Mouse (Mus musculus) CH12.LX (cell line): ENCODE data around the gene Slc25a28.

Experiments
- CTCF ChIP-seq, 2 experiments: IDR thresholded peaks in 1 of 2; conservative IDR thresholded peaks in 1 of 2; 2 replicates each; pipeline ENCODE4 v1.5.1; 2011 to 2012; ENCODE audit warnings: low read depth in 2 of 2, low read length in 2 of 2, improper control_type of control experiment in 1 of 2, inconsistent platforms in 1 of 2, mild to moderate bottlenecking in 1 of 2, moderate library complexity in 1 of 2
- EP300 ChIP-seq: IDR thresholded peaks from 2 replicates; pipeline ENCODE4 v1.6.1; 2011; ENCODE audit warnings: low read length, improper control_type of control experiment
- HCFC1 ChIP-seq: IDR thresholded peaks from 2 replicates; pipeline ENCODE4 v1.6.1; 2012; ENCODE audit warnings: low read depth, mild to moderate bottlenecking, inconsistent platforms, low read length, improper control_type of control experiment
- IRF4 ChIP-seq: IDR thresholded peaks from 2 replicates; pipeline ENCODE4 v1.6.1; 2014; ENCODE audit warnings: low read depth, mild to moderate bottlenecking, inconsistent platforms, low read length, improper control_type of control experiment
- JUND ChIP-seq: conservative IDR thresholded peaks from 2 replicates; pipeline ENCODE4 v1.6.1; 2011; ENCODE audit warnings: low read depth, low read length, improper control_type of control experiment
- MAFK ChIP-seq: IDR thresholded peaks from 2 replicates; pipeline ENCODE4 v1.6.1; 2011; ENCODE audit warnings: low read length, improper control_type of control experiment; ENCODE audit not compliant: insufficient replicate concordance
- MAX ChIP-seq: IDR thresholded peaks from 2 replicates; pipeline ENCODE4 v1.6.1; 2011; ENCODE audit warnings: low read length, improper control_type of control experiment
- MAZ ChIP-seq: IDR thresholded peaks from 2 replicates; pipeline ENCODE4 v1.6.1; 2012; ENCODE audit warnings: low read depth, mild to moderate bottlenecking, inconsistent platforms, low read length, improper control_type of control experiment, moderate library complexity
- POLR2A ChIP-seq: IDR thresholded peaks from 2 replicates; pipeline ENCODE4 v1.6.1; 2011; ENCODE audit warnings: low read depth, mild to moderate bottlenecking, improper control_type of control experiment, low read length
- POLR2AphosphoS2 ChIP-seq: IDR thresholded peaks from 2 replicates; pipeline ENCODE4 v1.6.1; 2011; ENCODE audit warnings: low read depth, low read length, improper control_type of control experiment
- USF1 ChIP-seq: IDR thresholded peaks from 2 replicates; pipeline ENCODE4 v1.6.1; 2014; ENCODE audit warnings: low read depth, mild to moderate bottlenecking, inconsistent platforms, low read length, improper control_type of control experiment
- USF2 ChIP-seq: conservative IDR thresholded peaks from 2 replicates; pipeline ENCODE4 v1.6.1; 2011; ENCODE audit warnings: low read depth, low read length, improper control_type of control experiment
- ZKSCAN1 ChIP-seq: IDR thresholded peaks from 2 replicates; pipeline ENCODE4 v1.6.1; 2012; ENCODE audit warnings: low read depth, inconsistent platforms, low read length, improper control_type of control experiment, borderline replicate concordance
- ZMIZ1 ChIP-seq: IDR thresholded peaks from 2 replicates; pipeline ENCODE4 v1.6.1; 2012; ENCODE audit warnings: low read depth, mild to moderate bottlenecking, inconsistent platforms, low read length, improper control_type of control experiment

GRCm38 (mm10) chr19:43629088-43629487 lies 45.6 kb downstream of the Slc25a28 start:
- no peak for TF ChIP-seq CTCF (conservative IDR thresholded peaks at IDR 0.05 in 1 of 2, IDR thresholded peaks at IDR 0.05 in 1 of 2; ENCODE audit: low read depth in 2 of 2, low read length in 2 of 2)
- TF ChIP-seq MAZ: no peak
- TF ChIP-seq POLR2A: no peak
- no peak for TF ChIP-seq POLR2AphosphoS2
- TF ChIP-seq IRF4: no peak
- TF ChIP-seq MAFK: no peak
- TF ChIP-seq EP300: no peak
- no peak for TF ChIP-seq USF2
- no peak for TF ChIP-seq JUND
- no peak for TF ChIP-seq USF1
- TF ChIP-seq ZMIZ1: no peak
- TF ChIP-seq HCFC1: no peak
- TF ChIP-seq ZKSCAN1: no peak
- TF ChIP-seq MAX: no peak
